Comparison of ENCODE assay signal across 15 mouse cellular contexts in the genomic region with DNA sequence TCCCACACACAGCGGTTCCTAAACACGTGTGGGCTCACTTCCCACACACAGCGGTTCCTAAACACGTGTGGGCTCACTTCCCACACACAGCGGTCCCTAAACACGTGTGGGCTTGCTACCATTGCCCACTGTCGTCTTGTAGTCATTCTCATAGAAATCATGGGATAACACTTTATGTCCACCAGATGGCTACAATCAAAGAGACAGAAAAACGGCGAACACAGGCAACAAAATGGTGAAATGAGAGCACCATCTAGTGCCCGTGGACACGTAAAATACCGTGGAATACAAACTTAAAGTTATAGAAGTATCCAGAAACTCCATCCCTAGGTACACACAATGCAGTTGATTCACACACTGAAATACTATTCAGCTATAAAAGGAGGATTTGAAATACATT. TPM values are rescaled to one million over a fixed set of nuclear protein-coding genes. Genes with fewer than 3 reads are reported as not detected.
DNase-seq lines count a peak whose midpoint lies in the region; ATAC-seq and TF ChIP-seq lines count a peak whose summit lies in the region.
"Had no signal": no experiment of that assay in that cellular context is flagged by ENCODE, and none has a peak within 500 bp of the region (broad histone marks: within the 10 kb centered on the region; RNA-seq: fewer than 3 reads in every experiment).

No protein-coding gene starts in this region.

- no peaks in the 10 kb centered on the region for H3K27me3 ChIP-seq in liver, embryonic 14.5 days (ENCODE audit: control insufficient read depth, insufficient read depth, low read length)
- H3K27me3 ChIP-seq in liver, embryonic 12.5 days (replicated peaks) = no peaks in the 10 kb centered on the region
- peaks cover 30% of the 10 kb centered on the region for H3K27me3 ChIP-seq in CH12.LX (replicated peaks)
- H3K27me3 ChIP-seq: limb, embryonic 13.5 days had no signal

- H3K4me2 ChIP-seq in liver, embryonic 14.5 days (ENCODE audit: low read depth) = no peak overlapping the region
- H3K4me2 ChIP-seq in liver, embryonic 12.5 days = no peak overlapping the region
- no peak overlapping the region for H3K4me2 ChIP-seq in CH12.LX (ENCODE audit: insufficient read depth, low read depth, poor library complexity, severe bottlenecking)
- H3K4me2 ChIP-seq: limb, embryonic 13.5 days had no signal

- no peak for TF ChIP-seq EP300 in liver, embryonic 14.5 days (IDR thresholded peaks at IDR 0.05; ENCODE audit: low read depth)
- TF ChIP-seq EP300 in CH12.LX (IDR thresholded peaks at IDR 0.05; ENCODE audit: low read length) = no peak

- no peak for DNase-seq in gastrocnemius, adult 2 months
- no peak for DNase-seq in gastrocnemius, postnatal 4 days (ENCODE audit: low spot score in 2 of 2)
- DNase-seq in liver, embryonic 14.5 days (ENCODE audit: low read depth in 3 of 3, low spot score in 3 of 3) = no peak
- no peak for DNase-seq in CH12.LX (ENCODE audit: extremely low read depth)
- DNase-seq in brain, adult 2 months (ENCODE audit: low read depth, low spot score) = peak; percentile 72
- no peak for DNase-seq in ovary, postnatal 14 days (ENCODE audit: low spot score)
- DNase-seq in layer of hippocampus, adult 9-10 months (ENCODE audit: low spot score) = no peak
- DNase-seq: adrenal gland, postnatal 36 days; cerebellum, adult 11 months; kidney, adult 8-10 months; thymus, postnatal 4 days had no signal

- peak; percentile 30 for TF ChIP-seq CTCF in gastrocnemius, adult 2 months (IDR thresholded peaks at IDR 0.05)
- TF ChIP-seq CTCF in liver, embryonic 14.5 days (IDR thresholded peaks at IDR 0.05; ENCODE audit: low read depth) = 0 out of 2 replicates have a peak, but pooled peaks have one; percentile 8
- TF ChIP-seq CTCF in CH12.LX (conservative IDR thresholded peaks at IDR 0.05 in 1 of 2, IDR thresholded peaks at IDR 0.05 in 1 of 2; ENCODE audit: low read depth in 2 of 2, low read length in 2 of 2) = peak in 1 of 2 experiments; percentile 74; a peak in 2 of 4 replicates

- in situ Hi-C loops in CH12.LX (cut with MboI; ENCODE audit: low pct_ligation_motif_present, low pct_unique_long_range_greater_than_20kb, low sequenced_read_pairs) = no loop called here

- H3K79me2 ChIP-seq in CH12.LX (replicated peaks; ENCODE audit: control insufficient read depth, extremely low read depth, insufficient read depth, poor library complexity, severe bottlenecking) = no peaks in the 10 kb centered on the region

- H3K9me3 ChIP-seq in liver, embryonic 14.5 days (ENCODE audit: control insufficient read depth, low read length) = no peaks in the 10 kb centered on the region
- H3K9me3 ChIP-seq in liver, embryonic 12.5 days (replicated peaks) = no peaks in the 10 kb centered on the region
- no peaks in the 10 kb centered on the region for H3K9me3 ChIP-seq in CH12.LX (replicated peaks; ENCODE audit: low read length)
- H3K9me3 ChIP-seq: hindbrain, embryonic 10.5 days; limb, embryonic 13.5 days had no signal

- TF ChIP-seq POLR2A in CH12.LX (IDR thresholded peaks at IDR 0.05; ENCODE audit: low read depth, low read length) = no peak

- peak; percentile 39 for TF ChIP-seq RAD21 in CH12.LX (IDR thresholded peaks at IDR 0.05; ENCODE audit: low read depth, low read length)

- H3K4me1 ChIP-seq in liver, embryonic 14.5 days (replicated peaks; ENCODE audit: control insufficient read depth in 2 of 2, insufficient read depth in 2 of 2, low read length in 1 of 2) = no peaks in the 10 kb centered on the region
- H3K4me1 ChIP-seq in liver, embryonic 12.5 days = no peaks in the 10 kb centered on the region
- H3K4me1 ChIP-seq in CH12.LX (ENCODE audit: control insufficient read depth in 1 of 2, insufficient read depth in 2 of 2) = no peaks in the 10 kb centered on the region

- no peaks in the 10 kb centered on the region for H3K36me3 ChIP-seq in liver, embryonic 14.5 days (replicated peaks; ENCODE audit: control insufficient read depth, insufficient read depth, low read depth)
- no peaks in the 10 kb centered on the region for H3K36me3 ChIP-seq in liver, embryonic 12.5 days
- no peaks in the 10 kb centered on the region for H3K36me3 ChIP-seq in CH12.LX (replicated peaks in 1 of 2; ENCODE audit: control insufficient read depth in 1 of 2, insufficient read depth in 1 of 2, low read length in 1 of 2)
- H3K36me3 ChIP-seq: hindbrain, embryonic 10.5 days; limb, embryonic 13.5 days had no signal

- no peak overlapping the region for H3K4me3 ChIP-seq in gastrocnemius, adult 2 months
- no peak overlapping the region for H3K4me3 ChIP-seq in liver, embryonic 14.5 days (ENCODE audit: insufficient read depth in 1 of 2, low read depth in 2 of 2, low read length in 2 of 2)
- H3K4me3 ChIP-seq in liver, embryonic 12.5 days = no peak overlapping the region
- H3K4me3 ChIP-seq in CH12.LX (replicated peaks in 1 of 3; ENCODE audit: low read depth in 2 of 3, low read length in 2 of 3, poor library complexity in 1 of 3) = no peak overlapping the region
- H3K4me3 ChIP-seq: hindbrain, embryonic 10.5 days; limb, embryonic 13.5 days had no signal

- H3K9ac ChIP-seq in liver, embryonic 14.5 days (replicated peaks) = no peak overlapping the region
- H3K9ac ChIP-seq in liver, embryonic 12.5 days = no peak overlapping the region
- H3K9ac ChIP-seq in CH12.LX (ENCODE audit: insufficient read depth, low read depth) = no peak overlapping the region
- H3K9ac ChIP-seq: limb, embryonic 13.5 days had no signal

- no peak for ATAC-seq in liver, embryonic 14.5 days (ENCODE audit: insufficient read depth)
- no peak for ATAC-seq in liver, embryonic 12.5 days
- ATAC-seq: CD4-positive, CD25-positive, alpha-beta regulatory T cell, adult 4 months had no signal

- no peak overlapping the region for H3K27ac ChIP-seq in gastrocnemius, adult 2 months
- H3K27ac ChIP-seq in liver, embryonic 14.5 days = no peak overlapping the region
- no peak overlapping the region for H3K27ac ChIP-seq in liver, embryonic 12.5 days
- H3K27ac ChIP-seq in CH12.LX (ENCODE audit: insufficient read depth, low read depth) = no peak overlapping the region
- H3K27ac ChIP-seq: hindbrain, embryonic 10.5 days; limb, embryonic 13.5 days had no signal

- dilution Hi-C loops in CH12.LX (cut with MboI; ENCODE audit: extremely low pct_ligation_motif_present, extremely low pct_unique_long_range_greater_than_20kb, low sequenced_read_pairs) = no loop called here

- WGBS in liver, embryonic 14.5 days (ENCODE audit: insufficient replicate concordance) = 67% methylated on average over 12 of the region's 12 CpGs
- WGBS in liver, embryonic 12.5 days (ENCODE audit: insufficient replicate concordance) = 68% methylated on average over 12 of the region's 12 CpGs

- intact Hi-C loops in gastrocnemius, adult 2 months (cut with DNase I) = no loop called here

TF ChIP-seq in CH12.LX, 34 proteins besides CTCF, POLR2A, EP300 and RAD21:
- TF ChIP-seq UBTF (IDR thresholded peaks at IDR 0.05; ENCODE audit: low read depth, low read length) = no peak
- peak; percentile 44 for TF ChIP-seq SMC3 (IDR thresholded peaks at IDR 0.05; ENCODE audit: low read depth, low read length)
- TF ChIP-seq ETS1 (conservative IDR thresholded peaks at IDR 0.05; ENCODE audit: low read depth, low read length) = no peak

RNA-seq across cellular contexts. Expression of a gene that starts 55.7 kb away (rescaled TPM):
- total RNA-seq in gastrocnemius, adult 2 months (2021) = under 1 TPM; 0.39 to 0.59 TPM
- total RNA-seq in gastrocnemius, postnatal 4 days (2021) = 1 to 10 TPM; 1.6 to 1.8 TPM
- 0.44 TPM in 2 replicates for polyA plus RNA-seq in liver, embryonic 14.5 days (2012; rRNA removed)
- 0.29 and 0.39 TPM in 2 replicates for polyA plus RNA-seq in liver, embryonic 14.5 days (2014; fragmentation: Nextera tagmentation; extraction: Ambion mirVana)
- polyA plus RNA-seq in liver, embryonic 12.5 days (2016; fragmentation: Nextera tagmentation; extraction: Ambion mirVana) = 0.57 and 0.62 TPM in 2 replicates
- 0.59 and 1.1 TPM in 2 replicates for total RNA-seq in CH12.LX (2012; rRNA removed)
- 0.12 TPM in 2 replicates for total RNA-seq in CH12.LX (2014; rRNA removed)
- polyA plus RNA-seq in CH12.LX (2012; ENCODE audit: insufficient read length, low read depth) = 0.27 and 0.29 TPM in 2 replicates
